Mouse (Mus musculus): ENCODE results near the gene Slc7a9. TPM values are rescaled to one million over a fixed set of nuclear protein-coding genes. Genes with fewer than 3 reads are reported as not detected.

Slc7a9 gene
- polyA plus RNA-seq, 1 experiment, result 0.06 TPM

DNA sequence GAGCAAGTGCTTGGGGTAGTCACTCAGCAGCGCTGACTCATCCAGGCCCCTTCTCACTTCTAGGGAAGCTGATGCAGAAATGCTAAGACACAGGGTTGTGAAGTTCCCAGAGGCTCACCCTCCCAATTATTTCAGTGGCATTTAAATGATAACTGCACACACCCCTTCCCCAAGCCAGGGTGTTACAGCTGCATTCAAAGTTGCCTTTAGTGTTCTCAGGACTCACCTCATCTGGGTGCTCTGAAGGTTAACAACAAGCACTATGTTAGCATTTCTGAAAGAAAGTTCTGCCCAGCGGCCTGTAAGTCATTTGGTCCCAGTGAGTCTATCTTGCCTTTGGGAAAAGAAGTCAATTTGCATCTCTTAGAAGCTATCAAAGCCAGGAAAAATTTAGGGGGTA is 19.3 kb downstream of the Slc7a9 start:
- Histone ChIP-seq H3K4me1 (ENCODE audit: control insufficient read depth, insufficient read depth, insufficient read length) (no peaks in the 10 kb centered on the region), H3K27me3 (ENCODE audit: control insufficient read depth, insufficient read depth, low read length) (no peaks in the 10 kb centered on the region), H3K27ac (ENCODE audit: insufficient read depth, low read length) (no peak overlapping the region), H3K36me3 (ENCODE audit: control insufficient read depth, insufficient read depth, low read length) (no peaks in the 10 kb centered on the region), H3K4me3 (ENCODE audit: extremely low read depth, insufficient read depth, insufficient read length) (no peak overlapping the region)
- TF ChIP-seq POLR2A (IDR thresholded peaks at IDR 0.05; ENCODE audit: low read depth, low read length) (no peak), CTCF (IDR thresholded peaks at IDR 0.05; ENCODE audit: extremely low read depth, insufficient read depth, insufficient read length, insufficient replicate concordance) (no peak)
- no peak for DNase-seq (ENCODE audit: low read depth in 1 of 2, low spot score in 2 of 2)
- 69% methylated on average over 2 of the region's 2 CpGs for WGBS

DNA sequence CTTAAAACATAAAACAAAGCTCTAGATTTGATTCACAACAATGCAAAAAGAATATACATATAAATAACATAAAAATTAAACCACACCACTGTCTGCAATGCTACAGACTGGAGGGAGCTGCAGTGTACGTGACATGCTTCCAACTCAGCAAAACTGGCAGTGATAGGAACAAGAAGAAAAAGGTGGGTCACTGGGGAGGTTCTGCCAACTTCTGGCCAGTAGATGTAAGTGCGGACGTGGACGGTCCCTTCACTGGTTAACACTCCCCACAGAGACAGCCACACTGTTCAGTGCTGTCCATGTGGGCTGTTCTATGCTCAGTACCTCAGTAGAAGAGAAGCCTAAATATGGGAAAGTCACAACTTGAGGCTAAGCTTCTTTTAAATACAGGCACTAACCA is 22.2 kb downstream of the Slc7a9 start:
- no peak for TF ChIP-seq POLR2A (IDR thresholded peaks at IDR 0.05; ENCODE audit: low read depth, low read length)
- TF ChIP-seq CTCF (IDR thresholded peaks at IDR 0.05; ENCODE audit: extremely low read depth, insufficient read depth, insufficient read length, insufficient replicate concordance), result no peak

DNA sequence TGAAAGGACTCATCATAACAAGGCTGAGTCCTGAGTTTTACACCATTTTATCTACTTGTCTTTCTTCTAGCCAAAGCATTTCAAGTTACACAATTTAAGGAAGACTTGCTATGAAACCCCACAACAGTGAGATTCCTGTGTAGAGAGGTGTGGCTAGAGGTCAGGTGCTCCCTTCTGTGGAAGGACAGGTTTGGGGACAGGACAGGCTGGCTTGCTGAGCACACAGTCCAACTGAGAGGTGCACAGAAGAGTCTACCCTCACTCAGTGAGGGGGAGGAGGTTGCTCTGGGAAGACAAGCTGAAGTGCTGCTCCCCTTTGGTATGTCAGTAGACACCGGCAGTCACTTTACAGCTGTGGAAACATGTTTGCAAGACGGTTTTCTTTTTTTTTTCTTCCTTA is 27.9 kb downstream of the Slc7a9 start:
- H3K4me1 ChIP-seq (ENCODE audit: control insufficient read depth, insufficient read depth, insufficient read length), result no peaks in the 10 kb centered on the region
- WGBS, result 89% methylated on average over 2 of the region's 2 CpGs
- H3K4me3 ChIP-seq (ENCODE audit: extremely low read depth, insufficient read depth, insufficient read length), result no peak overlapping the region
- H3K27me3 ChIP-seq (ENCODE audit: control insufficient read depth, insufficient read depth, low read length), result no peaks in the 10 kb centered on the region
- no peaks in the 10 kb centered on the region for H3K36me3 ChIP-seq (ENCODE audit: control insufficient read depth, insufficient read depth, low read length)
- DNase-seq (ENCODE audit: low read depth in 1 of 2, low spot score in 2 of 2), result no peak
- TF ChIP-seq POLR2A (IDR thresholded peaks at IDR 0.05; ENCODE audit: low read depth, low read length) (no peak), CTCF (IDR thresholded peaks at IDR 0.05; ENCODE audit: extremely low read depth, insufficient read depth, insufficient read length, insufficient replicate concordance) (no peak)
- H3K27ac ChIP-seq (ENCODE audit: insufficient read depth, low read length), result no peak overlapping the region

More for the DNA sequence above, 22.2 kb downstream of the Slc7a9 start:
- no peak overlapping the region for H3K4me3 ChIP-seq (ENCODE audit: extremely low read depth, insufficient read depth, insufficient read length)
- no peaks in the 10 kb centered on the region for H3K4me1 ChIP-seq (ENCODE audit: control insufficient read depth, insufficient read depth, insufficient read length)
- no peak overlapping the region for H3K27ac ChIP-seq (ENCODE audit: insufficient read depth, low read length)
- 44% methylated on average over 4 of the region's 4 CpGs for WGBS
- no peaks in the 10 kb centered on the region for H3K27me3 ChIP-seq (ENCODE audit: control insufficient read depth, insufficient read depth, low read length)
- DNase-seq (ENCODE audit: low read depth in 1 of 2, low spot score in 2 of 2), result no peak
- no peaks in the 10 kb centered on the region for H3K36me3 ChIP-seq (ENCODE audit: control insufficient read depth, insufficient read depth, low read length)

GRCm38 (mm10) chr7:35485126-35485525 is 36.5 kb downstream of the Slc7a9 start:
- no peak overlapping the region for H3K27ac ChIP-seq (ENCODE audit: insufficient read depth, low read length)
- WGBS, result 85% methylated on average over 2 of the region's 2 CpGs
- no peak for DNase-seq (ENCODE audit: low read depth in 1 of 2, low spot score in 2 of 2)
- TF ChIP-seq CTCF (IDR thresholded peaks at IDR 0.05; ENCODE audit: extremely low read depth, insufficient read depth, insufficient read length, insufficient replicate concordance), result no peak
- TF ChIP-seq POLR2A (IDR thresholded peaks at IDR 0.05; ENCODE audit: low read depth, low read length), result no peak
- H3K27me3 ChIP-seq (ENCODE audit: control insufficient read depth, insufficient read depth, low read length), result no peaks in the 10 kb centered on the region
- no peaks in the 10 kb centered on the region for H3K36me3 ChIP-seq (ENCODE audit: control insufficient read depth, insufficient read depth, low read length)
- H3K4me1 ChIP-seq (ENCODE audit: control insufficient read depth, insufficient read depth, insufficient read length), result no peaks in the 10 kb centered on the region
- no peak overlapping the region for H3K4me3 ChIP-seq (ENCODE audit: extremely low read depth, insufficient read depth, insufficient read length)

- no peak for DNase-seq (ENCODE audit: low read depth in 1 of 2, low spot score in 2 of 2)
- H3K4me1 ChIP-seq (ENCODE audit: control insufficient read depth, insufficient read depth, insufficient read length), result no peaks in the 10 kb centered on the region
- TF ChIP-seq CTCF (IDR thresholded peaks at IDR 0.05; ENCODE audit: extremely low read depth, insufficient read depth, insufficient read length, insufficient replicate concordance) (no peak), POLR2A (IDR thresholded peaks at IDR 0.05; ENCODE audit: low read depth, low read length) (no peak)
- H3K36me3 ChIP-seq (ENCODE audit: control insufficient read depth, insufficient read depth, low read length), result no peaks in the 10 kb centered on the region
- WGBS, result 83% methylated on average over 8 of the region's 8 CpGs
- H3K27ac ChIP-seq (ENCODE audit: insufficient read depth, low read length), result no peak overlapping the region
- no peak overlapping the region for H3K4me3 ChIP-seq (ENCODE audit: extremely low read depth, insufficient read depth, insufficient read length)
- no peaks in the 10 kb centered on the region for H3K27me3 ChIP-seq (ENCODE audit: control insufficient read depth, insufficient read depth, low read length)
Measured at GRCm38 (mm10) chr7:35486553-35486952, 38.0 kb downstream of the Slc7a9 start.

DNA sequence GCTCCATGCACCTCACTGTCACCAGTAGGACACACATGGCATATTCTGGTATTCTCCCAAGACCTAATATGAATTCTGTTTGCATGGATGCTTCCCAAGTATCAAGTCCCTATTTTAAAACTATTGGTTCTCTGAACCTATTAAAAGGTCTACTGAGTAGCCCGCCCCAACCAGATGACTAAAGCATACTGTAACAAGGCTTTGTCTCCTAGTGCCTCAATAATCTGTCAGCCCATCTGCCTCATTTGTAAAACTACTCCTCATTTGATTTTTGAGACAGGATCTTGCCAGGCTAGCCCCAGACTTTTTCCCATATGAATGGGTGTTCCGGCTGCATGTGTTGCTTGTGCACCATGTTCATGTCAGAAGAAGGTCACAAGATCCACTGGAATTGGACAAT is 41.6 kb downstream of the Slc7a9 start:
- Histone ChIP-seq H3K4me3 (ENCODE audit: extremely low read depth, insufficient read depth, insufficient read length) (no peak overlapping the region), H3K4me1 (ENCODE audit: control insufficient read depth, insufficient read depth, insufficient read length) (no peaks in the 10 kb centered on the region), H3K27ac (ENCODE audit: insufficient read depth, low read length) (no peak overlapping the region), H3K36me3 (ENCODE audit: control insufficient read depth, insufficient read depth, low read length) (no peaks in the 10 kb centered on the region), H3K27me3 (ENCODE audit: control insufficient read depth, insufficient read depth, low read length) (no peaks in the 10 kb centered on the region)
- TF ChIP-seq POLR2A (IDR thresholded peaks at IDR 0.05; ENCODE audit: low read depth, low read length) (no peak), CTCF (IDR thresholded peaks at IDR 0.05; ENCODE audit: extremely low read depth, insufficient read depth, insufficient read length, insufficient replicate concordance) (no peak)
- WGBS, result 97% methylated on average over 2 of the region's 2 CpGs
- DNase-seq (ENCODE audit: low read depth in 1 of 2, low spot score in 2 of 2), result no peak

DNA sequence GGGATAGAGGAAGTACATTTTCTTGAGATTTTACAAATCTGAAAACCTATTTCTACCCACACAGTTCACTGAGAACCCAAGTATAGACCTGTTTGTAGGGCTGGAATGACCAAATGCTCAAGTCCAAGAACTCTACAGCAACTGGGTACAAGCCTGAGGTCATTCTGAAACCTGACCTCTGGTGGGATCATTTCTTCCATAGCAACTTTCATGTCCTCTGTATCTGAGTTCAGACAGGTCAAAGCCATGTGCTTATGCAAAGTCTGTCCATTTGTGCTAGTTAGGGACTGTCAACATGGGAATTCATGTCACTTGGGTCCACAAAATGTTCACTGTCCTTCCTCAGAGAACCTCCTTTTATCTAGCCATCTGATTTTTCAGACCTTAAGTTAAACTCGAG is 42.4 kb downstream of the Slc7a9 start:
- Histone ChIP-seq H3K36me3 (ENCODE audit: control insufficient read depth, insufficient read depth, low read length) (no peaks in the 10 kb centered on the region), H3K27ac (ENCODE audit: insufficient read depth, low read length) (no peak overlapping the region), H3K27me3 (ENCODE audit: control insufficient read depth, insufficient read depth, low read length) (no peaks in the 10 kb centered on the region), H3K4me1 (ENCODE audit: control insufficient read depth, insufficient read depth, insufficient read length) (no peaks in the 10 kb centered on the region), H3K4me3 (ENCODE audit: extremely low read depth, insufficient read depth, insufficient read length) (no peak overlapping the region)
- DNase-seq (ENCODE audit: low read depth in 1 of 2, low spot score in 2 of 2), result no peak
- 78% methylated on average over 1 of the region's 1 CpGs for WGBS
- TF ChIP-seq POLR2A (IDR thresholded peaks at IDR 0.05; ENCODE audit: low read depth, low read length) (no peak), CTCF (IDR thresholded peaks at IDR 0.05; ENCODE audit: extremely low read depth, insufficient read depth, insufficient read length, insufficient replicate concordance) (no peak)
